Mouse (Mus musculus) ES-Bruce4 (cell line): ENCODE measurements around the gene Snx9.

Experiments used
- CTCF ChIP-seq: IDR thresholded peaks from one replicate; pipeline ENCODE4 v1.8.1; 2011; ENCODE audit warnings: low read depth, low read length
- EP300 ChIP-seq: IDR thresholded peaks from 2 replicates; pipeline ENCODE4 v1.6.1; 2011; ENCODE audit warnings: low read depth, low read length; ENCODE audit not compliant: insufficient read depth
- POLR2A ChIP-seq: IDR thresholded peaks from one replicate; pipeline ENCODE4 v1.8.1; 2011; ENCODE audit warnings: low read length; ENCODE audit not compliant: insufficient read depth

DNA sequence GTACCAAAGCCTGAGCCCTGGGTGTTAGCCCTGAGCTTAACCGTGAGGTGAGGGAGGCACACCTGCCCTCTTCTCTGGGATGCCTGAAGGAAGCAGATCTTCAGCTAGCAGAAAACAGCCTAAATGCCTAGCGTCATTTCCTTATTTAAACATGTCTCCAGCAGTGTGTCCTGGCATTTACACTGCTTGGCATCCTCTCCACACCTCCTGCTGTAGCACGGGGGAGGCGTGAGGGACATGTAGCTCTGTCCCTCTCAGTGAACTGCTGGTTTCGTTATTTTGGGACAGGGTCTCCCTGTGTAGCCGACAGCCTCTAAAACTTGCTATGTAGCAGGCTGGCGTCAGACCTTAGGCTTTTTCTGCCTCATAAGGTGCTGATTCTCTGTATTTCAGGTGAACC lies 55.5 kb downstream of the Snx9 start:
- TF ChIP-seq POLR2A = no peak
- no peak for TF ChIP-seq CTCF
- no peak for TF ChIP-seq EP300
